Mouse (Mus musculus): ENCODE measurements around the gene Upf2. TPM values are rescaled to one million over a fixed set of nuclear protein-coding genes. Genes with fewer than 3 reads are reported as not detected.
A peak's percentile ranks its signal among the peaks of the same experiment; 100 is the strongest.
"Not testable (repeated sequence)": the region's sequence is repeated elsewhere in the genome, so short reads cannot be mapped to it uniquely, and the experiment has no call there.

The Upf2 gene
- total RNA-seq, 1 experiment from 2014 or later: 57.1 TPM

DNA sequence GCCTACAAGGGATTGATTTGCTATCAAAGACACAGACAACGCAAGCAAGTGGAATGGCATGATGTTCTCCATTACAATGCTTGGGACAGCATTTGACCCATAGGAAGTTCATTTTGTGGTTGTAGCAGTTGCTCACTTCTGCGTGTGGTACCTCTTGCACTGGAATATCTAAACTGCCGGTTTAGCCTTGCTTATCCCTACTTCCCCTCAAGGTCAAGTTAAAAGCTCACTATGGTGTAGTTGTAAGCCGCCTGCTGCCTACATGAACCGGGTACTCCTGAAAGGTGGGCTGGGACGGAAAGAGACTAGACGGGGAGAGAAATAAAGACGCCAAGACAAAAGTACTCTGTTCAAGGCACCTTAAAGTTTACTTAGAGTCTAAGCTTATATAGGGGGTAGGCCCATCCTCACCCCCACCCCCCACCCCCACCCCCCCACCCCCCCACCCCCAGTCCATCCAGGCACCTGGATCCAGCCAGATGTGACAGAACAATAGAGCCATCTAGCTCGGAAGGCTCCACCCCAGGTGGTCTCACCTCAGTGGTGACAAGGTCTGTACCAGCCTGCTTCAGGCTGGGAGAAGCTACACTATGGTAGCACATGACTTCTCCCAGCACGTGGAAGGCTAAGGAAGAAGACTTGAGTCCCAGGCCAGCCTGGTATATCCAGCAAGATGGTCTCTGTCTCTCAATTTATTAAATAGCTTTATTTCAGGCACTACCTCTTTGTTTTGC lies 109.0 kb downstream of the Upf2 start:
- no peak for ATAC-seq (replicated peaks; ENCODE audit: low read depth, poor library complexity, severe bottlenecking)

DNA sequence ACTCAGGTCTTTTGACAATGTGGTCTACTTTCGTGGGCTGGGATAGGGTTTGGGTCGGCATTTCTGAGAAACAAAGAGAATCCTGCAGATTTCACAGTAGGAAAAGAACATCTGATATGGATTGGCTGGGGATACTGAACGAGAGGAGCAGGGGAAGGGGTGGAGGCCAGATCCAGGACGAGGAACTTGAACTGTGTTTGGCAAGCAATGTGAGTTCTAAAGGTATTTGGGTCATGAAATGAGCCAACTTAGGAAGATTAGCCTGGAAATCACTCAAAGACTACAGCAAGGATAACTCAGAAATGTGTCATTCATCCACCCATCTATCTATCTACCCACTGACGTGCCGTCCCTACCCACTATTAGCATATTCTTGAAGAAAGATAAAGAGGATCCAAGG lies 116.1 kb downstream of the Upf2 start:
- no peak for ATAC-seq (replicated peaks; ENCODE audit: low read depth, poor library complexity, severe bottlenecking)

DNA sequence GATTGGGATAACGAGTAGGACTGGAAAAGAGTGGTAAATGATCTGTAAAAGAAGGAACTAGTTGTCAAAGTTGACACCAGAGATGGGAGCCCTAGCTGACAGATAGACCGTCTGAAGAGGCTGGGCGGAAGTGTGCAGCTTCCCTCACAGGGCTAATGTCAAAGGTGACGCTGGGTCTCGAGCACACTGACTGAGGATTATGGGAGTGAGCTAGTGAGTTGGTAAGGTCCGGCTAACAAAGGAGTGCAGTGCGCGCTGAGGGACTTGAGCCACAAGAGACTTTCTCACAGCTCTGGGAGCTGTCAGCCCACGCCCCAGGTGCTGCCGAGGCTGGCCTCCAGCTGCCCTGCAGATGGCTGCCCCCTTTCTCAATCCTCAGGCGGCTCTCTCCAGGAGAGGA lies 119.7 kb downstream of the Upf2 start:
- no peak for ATAC-seq (replicated peaks; ENCODE audit: low read depth, poor library complexity, severe bottlenecking)

DNA sequence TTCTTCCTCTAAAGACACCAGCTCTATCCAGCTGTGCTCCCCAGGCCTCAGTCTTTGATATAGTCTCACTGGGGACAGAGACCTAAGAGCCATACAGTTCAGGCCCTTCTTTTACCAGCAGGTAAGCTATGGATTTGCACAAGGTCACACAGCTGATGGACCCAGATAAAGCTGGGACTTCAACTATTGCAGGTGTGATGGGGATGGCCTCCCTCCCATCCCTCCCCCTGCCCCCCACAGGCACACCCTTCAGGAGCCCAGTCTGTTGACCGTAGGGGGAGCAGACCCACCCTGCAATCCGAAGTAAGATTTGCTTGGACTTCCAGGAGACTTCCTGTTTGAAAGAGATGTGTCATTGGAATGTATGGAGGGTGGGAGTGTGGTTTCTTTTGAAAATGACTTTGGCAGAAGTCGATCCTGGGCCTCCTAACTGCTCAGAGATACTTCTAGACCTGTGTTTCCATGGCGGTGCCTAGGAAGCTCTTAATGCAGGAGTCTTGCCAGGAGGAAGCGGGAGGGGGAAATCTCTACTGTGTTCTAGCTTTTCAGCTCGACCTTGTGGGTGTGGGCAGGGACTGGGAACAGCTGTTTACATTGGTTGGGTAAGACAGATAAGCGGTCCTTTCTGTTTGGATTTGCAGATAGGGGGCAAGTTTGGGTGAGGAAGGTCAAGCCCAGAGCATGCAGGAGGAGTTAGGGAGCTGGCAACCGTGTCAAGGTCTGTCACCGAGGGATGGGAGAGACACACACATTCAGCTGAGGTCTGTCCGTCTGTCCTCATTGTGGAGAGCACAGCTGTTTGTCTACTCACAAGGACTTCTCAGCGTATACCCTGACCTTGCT lies 120.5 kb downstream of the Upf2 start:
- peak; percentile 25; the same call in 1 of the 2 replicates for ATAC-seq (replicated peaks; ENCODE audit: low read depth, poor library complexity, severe bottlenecking)

DNA sequence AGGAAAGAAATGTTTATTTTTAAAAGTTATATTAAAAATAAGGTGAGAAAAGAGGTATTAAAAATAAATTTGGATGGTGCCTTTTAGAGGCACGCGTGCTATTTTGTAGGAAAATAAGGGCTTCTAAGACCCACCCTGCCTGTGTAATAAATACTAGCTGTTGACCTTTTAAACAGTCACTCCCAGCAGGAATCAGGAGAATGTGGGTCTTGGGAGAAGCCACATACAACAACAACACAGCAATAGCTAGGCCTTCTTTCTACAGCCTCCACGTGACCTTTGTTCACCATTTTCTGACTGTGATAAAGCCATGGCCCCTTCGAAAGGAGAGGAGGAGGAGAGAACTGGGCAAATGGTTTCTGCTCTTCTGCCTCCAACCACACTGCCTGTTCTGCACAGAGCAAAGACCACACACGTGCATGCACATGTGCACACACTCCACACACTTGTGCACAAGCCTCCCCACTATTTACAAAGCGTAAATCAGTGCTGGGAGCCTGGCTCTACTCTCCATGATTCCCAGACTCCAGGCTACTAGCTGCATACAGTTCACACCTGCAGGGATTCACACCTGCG lies 121.5 kb downstream of the Upf2 start:
- ATAC-seq (replicated peaks; ENCODE audit: low read depth, poor library complexity, severe bottlenecking): no peak

DNA sequence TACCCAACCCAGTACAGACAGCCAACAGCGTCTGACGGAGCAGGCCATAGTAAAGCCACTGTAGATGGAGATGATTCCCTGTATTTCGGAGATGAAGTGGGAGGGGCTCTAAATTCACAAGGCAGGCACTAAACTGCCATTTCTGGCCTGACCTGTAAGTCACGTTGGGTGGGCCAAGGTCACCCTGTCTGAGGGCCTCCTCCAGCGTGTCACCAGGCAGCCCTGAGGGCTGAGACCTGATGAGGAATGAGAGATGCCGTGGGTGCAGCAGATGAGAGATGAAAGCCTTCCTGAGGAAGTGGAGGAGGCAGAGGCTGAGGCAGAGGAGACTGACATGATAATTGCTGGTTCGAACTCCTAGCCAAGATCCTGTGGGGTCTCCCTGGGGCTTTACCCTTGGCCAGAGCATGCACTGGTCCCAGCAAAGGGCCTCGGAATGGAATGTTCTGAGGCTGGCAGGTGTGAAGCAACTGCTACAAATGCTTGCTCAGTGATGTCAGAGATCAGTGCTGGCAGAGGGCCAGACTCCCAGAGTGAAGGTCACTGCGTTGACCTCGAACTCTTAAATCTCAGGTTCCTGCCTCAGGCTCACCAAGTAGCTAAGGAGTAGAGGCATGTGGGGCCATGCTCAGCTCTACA lies 123.7 kb downstream of the Upf2 start:
- ATAC-seq (replicated peaks; ENCODE audit: low read depth, poor library complexity, severe bottlenecking): no peak

DNA sequence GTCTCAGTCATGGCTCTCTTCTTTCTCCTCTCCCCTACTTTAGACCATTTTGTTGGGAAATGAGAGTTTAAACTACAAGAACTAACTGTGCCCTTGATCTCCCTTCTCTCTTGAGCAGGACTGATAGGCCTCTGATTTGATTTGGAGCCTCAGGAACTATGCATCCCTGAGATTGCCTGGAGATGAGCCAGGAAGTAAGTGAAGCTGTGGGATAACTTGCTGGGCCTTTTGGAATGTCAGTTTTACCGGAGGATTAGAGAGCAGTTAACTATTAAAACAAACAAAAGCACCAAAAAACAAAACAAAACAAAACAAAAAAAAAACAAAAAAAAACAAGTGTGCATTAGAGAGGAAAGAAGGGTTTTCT lies 124.2 kb downstream of the Upf2 start:
- no peak for ATAC-seq (replicated peaks; ENCODE audit: low read depth, poor library complexity, severe bottlenecking)

DNA sequence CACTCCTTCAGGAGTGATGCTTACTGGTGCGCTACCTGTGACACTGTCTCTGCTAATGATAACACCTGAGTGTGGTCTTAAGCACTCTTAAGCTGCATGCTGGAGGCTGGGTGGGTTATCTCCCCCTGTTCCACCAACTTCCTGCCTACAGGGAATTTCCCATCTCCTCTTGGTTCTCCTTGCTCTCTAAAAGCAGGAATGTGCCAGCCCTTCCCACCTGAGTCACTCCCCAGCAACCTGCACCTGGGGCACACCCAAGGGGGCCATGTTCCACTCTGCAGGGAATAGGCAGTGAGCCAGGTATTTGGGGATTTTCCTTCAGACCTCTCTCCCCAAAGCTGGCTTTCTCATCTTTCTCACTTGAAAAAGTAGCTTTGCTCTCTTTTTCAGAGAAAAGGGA lies 128.8 kb downstream of the Upf2 start:
- peak; percentile 27 for ATAC-seq (replicated peaks; ENCODE audit: low read depth, poor library complexity, severe bottlenecking)

DNA sequence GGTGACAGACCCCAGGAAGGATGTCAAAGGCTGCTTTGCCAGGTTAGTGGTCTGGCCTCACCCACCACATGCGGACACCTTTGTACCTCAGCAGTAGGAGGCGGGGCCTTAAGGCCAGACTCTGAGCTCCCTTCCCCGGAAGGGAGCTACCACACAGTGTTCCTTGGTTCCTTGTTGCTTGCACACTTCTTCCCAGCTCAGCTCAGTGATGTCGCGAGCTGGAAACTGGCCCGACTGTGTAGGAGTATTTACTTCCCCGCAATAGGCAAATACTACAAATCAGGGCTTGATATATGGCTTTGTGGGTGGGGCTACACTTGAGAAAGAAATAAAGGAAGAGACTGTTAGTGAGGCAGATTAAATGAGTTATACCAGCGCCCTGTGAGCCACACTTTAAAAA lies 129.8 kb downstream of the Upf2 start:
- ATAC-seq (replicated peaks; ENCODE audit: low read depth, poor library complexity, severe bottlenecking): no peak

DNA sequence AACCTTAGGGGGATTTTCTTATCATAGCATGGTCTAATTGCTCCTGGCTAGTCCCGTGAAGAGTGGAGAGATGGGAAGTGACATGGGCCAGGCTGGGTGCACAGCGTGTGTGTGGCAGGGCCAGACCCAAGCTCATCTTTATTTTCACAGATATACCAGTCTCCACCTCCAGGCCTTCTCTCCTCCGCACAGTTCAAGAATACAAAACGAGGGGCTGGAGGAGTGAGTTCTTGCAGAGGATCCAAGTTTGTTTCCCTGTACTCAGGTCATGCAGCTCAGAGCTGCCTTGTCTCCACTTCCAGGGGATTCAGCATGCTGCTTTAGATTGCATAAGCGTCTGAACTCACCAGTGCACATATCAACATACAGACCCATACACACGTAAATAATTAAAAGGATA lies 131.3 kb downstream of the Upf2 start:
- no peak for ATAC-seq (replicated peaks; ENCODE audit: low read depth, poor library complexity, severe bottlenecking)

DNA sequence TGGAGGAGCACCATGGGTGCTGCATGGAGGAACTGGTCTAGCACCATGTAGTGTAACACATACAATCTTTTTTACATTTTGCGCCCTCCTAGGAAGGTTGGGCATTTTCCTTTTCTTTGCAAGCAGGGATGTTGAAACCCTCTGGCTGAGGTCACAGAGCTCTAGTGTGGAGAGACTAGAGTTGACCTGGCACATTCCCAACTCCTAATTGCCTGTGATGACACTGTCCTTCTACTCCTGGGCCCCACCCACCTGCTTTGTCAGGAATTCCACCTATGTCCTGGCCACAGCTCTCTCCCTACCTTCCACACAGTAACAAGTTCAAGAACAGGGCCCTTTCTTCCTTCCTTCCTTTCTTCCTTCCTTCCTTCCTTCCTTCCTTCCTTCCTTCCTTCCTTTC lies 132.4 kb downstream of the Upf2 start:
- no peak for ATAC-seq (replicated peaks; ENCODE audit: low read depth, poor library complexity, severe bottlenecking)

DNA sequence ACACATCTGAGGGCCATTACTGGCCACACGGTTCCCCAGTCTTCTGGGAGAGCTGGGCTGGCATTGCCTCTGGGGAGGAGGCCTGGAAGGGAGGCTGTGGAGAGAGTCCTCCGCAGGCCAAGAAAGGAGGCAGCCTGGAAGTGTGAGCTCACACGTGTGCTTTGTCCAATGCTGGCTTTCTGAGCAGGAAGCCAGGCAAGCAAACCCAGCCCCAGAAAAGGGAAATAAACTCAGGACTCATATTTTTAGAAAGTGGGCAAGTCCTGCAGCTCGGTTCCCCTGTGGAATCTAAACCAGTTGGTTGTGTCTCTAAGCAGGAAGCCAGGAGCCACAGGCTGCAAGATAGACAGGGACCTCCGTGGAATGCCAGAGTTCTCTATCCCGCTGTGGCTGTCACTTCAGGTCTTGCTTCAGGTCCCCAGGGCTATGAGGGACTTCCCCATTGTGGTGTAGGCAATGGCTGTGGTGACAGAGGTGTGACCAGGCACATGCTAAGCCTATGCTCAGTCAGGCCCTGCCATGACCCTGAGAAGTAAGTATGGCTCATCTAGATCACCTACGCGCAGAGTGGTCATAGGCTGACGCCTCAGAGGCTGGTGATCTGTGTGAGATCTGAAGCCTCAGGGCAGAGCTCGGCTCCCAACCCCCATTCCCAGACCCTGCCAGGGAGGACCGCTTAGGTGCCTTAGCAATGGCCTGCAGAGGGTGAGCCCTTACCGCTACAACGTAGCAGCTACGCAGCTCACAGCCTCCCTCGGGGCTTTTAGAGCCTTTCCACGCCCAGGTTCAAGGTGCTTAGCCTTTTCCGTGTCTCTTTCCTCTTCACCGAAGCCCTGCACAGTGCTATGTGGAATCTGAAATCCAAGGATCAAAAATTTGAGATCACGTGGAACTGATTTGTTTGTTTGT lies 134.6 kb downstream of the Upf2 start:
- peak; percentile 93 for ATAC-seq (replicated peaks; ENCODE audit: low read depth, poor library complexity, severe bottlenecking)

DNA sequence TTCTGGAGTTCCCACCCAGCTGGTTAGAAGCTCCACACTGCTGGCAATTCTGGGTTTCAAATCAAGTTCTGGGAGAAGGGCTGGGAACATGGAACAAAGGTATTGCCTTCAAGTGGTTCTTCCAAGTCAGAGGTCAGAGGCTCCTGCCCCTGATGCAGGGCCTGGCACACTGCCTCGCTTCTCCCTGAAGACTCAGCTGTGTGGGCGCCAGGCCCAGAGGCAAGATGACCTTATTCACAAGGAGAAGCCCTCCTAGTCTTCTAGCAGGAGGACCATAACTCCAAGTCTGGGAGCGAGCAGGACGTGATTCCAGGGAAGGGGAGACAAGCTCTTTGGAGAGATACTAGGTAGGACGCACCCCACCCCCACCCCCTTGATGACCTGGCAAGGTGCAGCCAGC lies 135.9 kb downstream of the Upf2 start:
- ATAC-seq (replicated peaks; ENCODE audit: low read depth, poor library complexity, severe bottlenecking): no peak

DNA sequence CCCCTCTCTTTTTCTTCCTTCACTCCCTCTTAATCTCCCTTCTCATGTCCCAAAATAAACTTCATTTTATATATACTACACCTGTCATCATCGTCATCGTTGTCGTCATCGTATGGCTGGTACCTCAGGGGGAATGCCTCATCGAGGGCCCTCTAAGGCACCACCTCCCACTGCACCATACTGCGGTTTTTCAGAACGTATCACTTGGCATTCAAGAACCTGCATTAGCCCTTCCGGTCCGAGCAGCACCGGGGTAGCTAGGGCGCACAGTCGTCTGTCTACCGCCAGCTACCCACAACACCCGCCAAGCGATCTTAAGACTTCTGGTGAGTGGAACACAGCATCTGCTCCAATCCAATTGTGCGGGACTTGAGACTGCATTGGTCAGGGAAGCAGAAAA lies 138.7 kb downstream of the Upf2 start:
- ATAC-seq (replicated peaks; ENCODE audit: low read depth, poor library complexity, severe bottlenecking): not testable (repeated sequence)

DNA sequence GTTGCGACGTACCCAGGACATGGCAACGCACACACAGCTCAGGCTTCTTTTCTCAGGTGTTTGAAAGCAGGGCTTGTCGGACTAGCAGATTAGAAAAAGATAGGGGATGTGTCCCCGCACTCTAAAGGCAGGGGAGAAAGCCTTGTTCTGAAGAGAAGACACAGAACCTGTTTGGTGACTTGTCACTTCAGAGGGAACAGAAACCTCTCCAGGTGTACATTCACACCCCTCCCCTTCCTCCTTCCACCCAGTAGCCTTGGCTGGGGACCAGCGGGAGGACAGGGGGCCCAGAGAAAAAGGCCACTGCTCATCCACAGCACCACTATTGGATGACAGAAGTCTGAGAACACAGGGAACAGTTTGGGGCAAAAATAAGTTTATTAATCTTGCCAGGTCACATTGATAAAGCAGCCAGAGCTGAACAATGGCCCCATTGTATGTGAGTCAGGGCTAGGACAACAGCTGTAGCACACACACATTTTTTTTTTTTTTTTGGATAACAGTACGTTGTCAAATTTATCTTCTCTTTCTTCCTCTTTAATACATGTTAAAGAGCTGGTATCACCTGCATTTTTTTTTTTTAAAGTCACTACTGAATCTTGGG lies 145.9 kb downstream of the Upf2 start:
- no peak for ATAC-seq (replicated peaks; ENCODE audit: low read depth, poor library complexity, severe bottlenecking)

DNA sequence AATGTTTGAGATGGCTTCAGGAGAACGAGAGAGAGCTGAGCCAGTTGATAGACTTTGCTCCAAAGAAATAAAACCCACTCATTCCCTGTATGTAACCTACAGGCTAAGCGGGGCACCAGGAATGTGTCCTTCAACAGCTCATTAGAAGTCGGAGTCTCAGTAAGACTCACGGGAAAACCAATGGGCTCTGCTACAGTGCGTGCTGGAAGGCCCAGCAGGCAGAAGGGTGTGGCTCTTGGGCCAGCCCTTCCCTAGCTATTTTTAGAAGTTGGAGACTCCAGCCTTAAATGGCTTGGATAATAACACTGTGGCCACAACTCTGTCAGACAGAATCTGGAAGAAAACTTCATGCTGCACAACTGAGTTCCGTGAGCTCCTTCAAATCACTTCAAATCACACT lies 147.7 kb downstream of the Upf2 start:
- ATAC-seq (replicated peaks; ENCODE audit: low read depth, poor library complexity, severe bottlenecking): no peak

DNA sequence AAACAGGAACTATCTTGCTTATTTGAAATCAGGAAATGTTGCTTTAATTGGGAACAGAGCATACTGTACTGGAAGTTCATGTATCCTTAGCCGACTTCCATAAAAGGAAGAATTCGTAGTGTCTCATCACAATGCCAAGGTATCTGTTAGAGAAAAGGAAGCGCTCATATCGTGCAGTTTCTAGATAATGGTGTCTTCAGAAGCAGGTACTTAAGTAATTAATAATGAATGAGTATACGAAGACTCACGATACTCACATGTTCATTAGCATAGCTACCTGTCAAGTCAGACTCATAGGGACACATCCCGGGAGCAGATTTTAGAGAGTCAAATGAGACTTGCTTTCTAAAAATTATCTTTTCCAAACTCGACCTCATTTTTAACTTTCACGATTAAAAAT lies 148.2 kb downstream of the Upf2 start:
- no peak for ATAC-seq (replicated peaks; ENCODE audit: low read depth, poor library complexity, severe bottlenecking)

DNA sequence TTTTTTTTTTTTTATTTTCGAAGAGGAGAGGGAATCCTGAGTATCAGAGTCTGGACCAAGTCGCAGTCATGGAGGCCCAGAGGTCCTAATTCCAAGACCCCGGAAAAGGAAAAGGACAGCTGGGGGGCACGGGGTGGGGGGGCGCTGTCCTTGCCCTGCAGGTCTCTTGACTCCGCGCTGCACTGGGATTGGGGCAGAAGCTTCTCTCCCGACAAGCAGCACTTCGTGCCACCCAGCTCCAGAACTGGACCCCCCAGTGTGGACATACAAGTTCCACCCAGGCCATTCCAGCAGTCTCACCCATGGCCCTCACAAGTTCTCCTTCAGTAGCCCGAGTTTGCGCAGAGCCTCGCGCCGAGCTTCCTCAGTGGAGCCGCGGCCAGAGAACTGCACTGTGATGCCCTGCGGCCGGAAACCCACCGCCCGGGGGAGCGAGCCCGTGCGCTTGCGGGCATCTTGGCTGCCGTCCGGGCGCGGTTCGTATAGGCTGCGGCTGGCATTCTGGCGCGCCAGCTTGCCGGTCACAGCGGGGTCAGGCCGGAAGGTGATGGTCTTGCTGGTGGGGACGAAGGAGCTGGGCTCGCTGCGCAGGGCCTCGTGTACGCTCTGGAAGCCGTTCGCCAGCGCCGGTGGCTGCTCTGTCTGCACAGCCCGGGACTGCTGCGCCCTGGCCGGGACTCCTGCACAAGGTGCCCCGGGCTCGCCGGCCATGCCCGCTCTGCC lies 148.9 kb downstream of the Upf2 start:
- ATAC-seq (replicated peaks; ENCODE audit: low read depth, poor library complexity, severe bottlenecking): peak; percentile 86

DNA sequence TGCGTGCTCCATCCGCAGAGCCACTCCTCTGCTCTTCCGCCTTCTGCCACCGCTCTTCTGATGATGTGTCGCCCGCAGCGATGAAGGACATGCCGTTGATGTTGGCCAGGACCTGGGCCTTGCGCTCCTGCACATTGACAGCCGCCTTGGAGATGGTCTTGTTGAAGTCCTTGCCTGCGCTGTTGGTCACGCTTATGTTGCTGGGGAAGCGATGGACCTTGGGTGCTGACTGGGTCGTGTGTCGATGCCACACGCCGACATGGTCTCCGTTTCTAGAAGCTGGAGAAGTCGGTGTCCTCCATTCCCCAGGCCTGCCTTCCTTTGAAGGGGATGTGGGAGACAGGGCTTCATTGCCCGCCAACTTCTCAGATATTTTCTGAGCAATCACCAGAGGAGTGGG lies 149.5 kb downstream of the Upf2 start:
- 0 out of 2 replicates have a peak, but pooled peaks have one; percentile 3 for ATAC-seq (replicated peaks; ENCODE audit: low read depth, poor library complexity, severe bottlenecking)

Data from common myeloid progenitor, adult 5-6 weeks (primary cell).